Mouse (Mus musculus): Measurements from ENCODE around the gene Gm42957.
"Not testable (repeated sequence)": the region's sequence is repeated elsewhere in the genome, so short reads cannot be mapped to it uniquely, and the experiment has no call there.

Gm42957 gene

GRCm38 (mm10) chr3:96667316-96667715, 32.0 kb downstream of the Gm42957 start:
- in situ Hi-C loops (cut with MboI; ENCODE audit: low pct_unique_long_range_greater_than_20kb in 1 of 2, low sequenced_read_pairs in 2 of 2, unreplicated experiment in 1 of 2), result no loop called here

GRCm38 (mm10) chr3:96668424-96669067, 33.3 kb downstream of the Gm42957 start:
- in situ Hi-C loops (cut with MboI; ENCODE audit: low pct_unique_long_range_greater_than_20kb in 1 of 2, low sequenced_read_pairs in 2 of 2, unreplicated experiment in 1 of 2), result no loop called here

DNA sequence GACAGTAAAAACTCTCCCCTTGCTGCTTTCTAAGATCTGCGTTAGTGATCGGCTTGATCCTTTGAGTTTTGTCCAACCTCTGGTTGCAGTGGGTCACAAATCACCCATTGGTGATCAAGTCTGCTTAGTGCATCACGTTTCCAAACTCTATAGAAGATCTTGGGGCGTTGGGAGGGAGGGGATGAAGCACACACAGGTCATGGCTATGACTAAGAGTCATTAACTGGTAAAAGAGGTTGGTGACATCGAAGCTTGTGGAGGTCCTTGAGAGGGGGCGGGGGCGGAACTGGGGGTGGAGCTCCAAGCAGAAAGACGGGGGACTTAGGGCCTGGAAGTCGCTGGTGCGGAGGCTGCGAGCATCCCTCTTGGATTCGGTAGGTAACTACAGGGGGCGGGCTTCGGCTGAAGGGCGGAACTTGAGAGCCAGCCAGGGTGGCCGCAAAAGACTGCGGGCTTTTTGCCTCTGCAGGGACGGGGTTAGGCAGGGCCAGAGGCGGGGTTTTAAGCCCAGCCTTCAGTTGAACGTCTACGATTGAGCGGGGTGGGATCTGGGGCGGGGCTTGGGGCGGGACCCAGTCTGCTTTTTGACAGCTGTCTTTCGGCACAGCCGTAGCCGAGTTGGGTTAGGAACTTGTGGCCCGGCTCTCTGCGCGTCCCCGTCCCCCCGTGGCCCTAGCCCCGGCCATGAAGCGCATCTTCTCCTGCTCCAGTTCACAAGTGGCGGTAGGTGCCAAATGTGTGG, 34.6 kb downstream of the Gm42957 start, which contains the start of gene Ankrd35:
Ankrd35 (plus strand) TSS at position 405 of the 742 bp plus-strand sequence.
- in situ Hi-C loops (cut with MboI; ENCODE audit: low pct_unique_long_range_greater_than_20kb in 1 of 2, low sequenced_read_pairs in 2 of 2, unreplicated experiment in 1 of 2), result no loop called here

GRCm38 (mm10) chr3:96671519-96671918, 36.2 kb downstream of the Gm42957 start:
- in situ Hi-C loops (cut with MboI; ENCODE audit: low pct_unique_long_range_greater_than_20kb in 1 of 2, low sequenced_read_pairs in 2 of 2, unreplicated experiment in 1 of 2), result no loop called here

- in situ Hi-C loops (cut with MboI; ENCODE audit: low pct_unique_long_range_greater_than_20kb in 1 of 2, low sequenced_read_pairs in 2 of 2, unreplicated experiment in 1 of 2), result no loop called here
Observed at GRCm38 (mm10) chr3:96673514-96673913, 38.2 kb downstream of the Gm42957 start.

DNA sequence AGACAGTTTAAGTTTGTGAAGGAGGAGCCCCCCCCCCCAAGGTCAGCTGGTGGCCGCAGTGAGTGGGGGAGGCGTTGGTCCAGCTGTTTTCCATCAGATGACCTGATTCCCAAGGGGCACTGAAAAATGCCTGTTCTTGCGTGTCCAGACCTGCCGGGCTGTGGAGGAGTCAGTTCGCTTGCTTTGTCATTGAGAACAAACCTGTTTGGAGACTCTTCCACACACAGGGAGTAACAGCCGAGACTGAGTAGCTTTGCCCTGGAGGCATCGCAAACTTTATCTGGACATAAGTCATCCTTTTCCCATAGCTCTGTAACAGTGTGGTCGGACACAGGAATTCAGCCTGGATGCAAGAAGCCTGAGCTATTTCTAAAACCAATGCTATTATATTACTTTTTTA, 39.2 kb downstream of the Gm42957 start:
- in situ Hi-C loops (cut with MboI; ENCODE audit: low pct_unique_long_range_greater_than_20kb in 1 of 2, low sequenced_read_pairs in 2 of 2, unreplicated experiment in 1 of 2), result no loop called here

DNA sequence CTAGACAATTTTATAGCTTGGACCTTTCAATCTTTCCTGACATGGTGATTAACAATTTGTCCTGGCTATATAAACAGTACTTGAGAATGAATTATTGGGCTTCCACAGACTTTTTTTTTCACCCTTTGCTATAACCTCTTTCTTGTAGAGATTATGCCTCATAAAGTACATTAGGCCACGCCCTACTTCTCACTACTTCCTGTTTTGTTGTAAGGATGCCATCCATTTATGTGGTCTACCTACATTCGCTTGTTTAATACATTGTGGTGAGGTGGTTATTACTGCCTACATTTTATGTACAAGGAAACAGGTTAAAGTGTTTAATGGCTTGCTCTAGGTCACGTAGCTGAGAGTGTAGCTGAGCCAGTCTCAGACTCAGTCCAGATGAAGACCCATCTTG, 39.9 kb downstream of the Gm42957 start:
- in situ Hi-C loops (cut with MboI; ENCODE audit: low pct_unique_long_range_greater_than_20kb in 1 of 2, low sequenced_read_pairs in 2 of 2, unreplicated experiment in 1 of 2), result no loop called here

GRCm38 (mm10) chr3:96675690-96676089, 40.4 kb downstream of the Gm42957 start:
- in situ Hi-C loops (cut with MboI; ENCODE audit: low pct_unique_long_range_greater_than_20kb in 1 of 2, low sequenced_read_pairs in 2 of 2, unreplicated experiment in 1 of 2), result no loop called here

- in situ Hi-C loops (cut with MboI; ENCODE audit: low pct_unique_long_range_greater_than_20kb in 1 of 2, low sequenced_read_pairs in 2 of 2, unreplicated experiment in 1 of 2), result no loop called here
Observed at GRCm38 (mm10) chr3:96678456-96678855, 43.2 kb downstream of the Gm42957 start.

- in situ Hi-C loops (cut with MboI; ENCODE audit: low pct_unique_long_range_greater_than_20kb in 1 of 2, low sequenced_read_pairs in 2 of 2, unreplicated experiment in 1 of 2), result no loop called here
Observed at GRCm38 (mm10) chr3:96679159-96679674, 43.9 kb downstream of the Gm42957 start.

GRCm38 (mm10) chr3:96680269-96680956, 45.1 kb downstream of the Gm42957 start:
- in situ Hi-C loops (cut with MboI; ENCODE audit: low pct_unique_long_range_greater_than_20kb in 1 of 2, low sequenced_read_pairs in 2 of 2, unreplicated experiment in 1 of 2), result no loop called here

GRCm38 (mm10) chr3:96683496-96683895, 48.2 kb downstream of the Gm42957 start:
- in situ Hi-C loops (cut with MboI; ENCODE audit: low pct_unique_long_range_greater_than_20kb in 1 of 2, low sequenced_read_pairs in 2 of 2, unreplicated experiment in 1 of 2), result no loop called here

- in situ Hi-C loops (cut with MboI; ENCODE audit: low pct_unique_long_range_greater_than_20kb in 1 of 2, low sequenced_read_pairs in 2 of 2, unreplicated experiment in 1 of 2), result no loop called here
Observed at GRCm38 (mm10) chr3:96684151-96684821, 49.0 kb downstream of the Gm42957 start.

DNA sequence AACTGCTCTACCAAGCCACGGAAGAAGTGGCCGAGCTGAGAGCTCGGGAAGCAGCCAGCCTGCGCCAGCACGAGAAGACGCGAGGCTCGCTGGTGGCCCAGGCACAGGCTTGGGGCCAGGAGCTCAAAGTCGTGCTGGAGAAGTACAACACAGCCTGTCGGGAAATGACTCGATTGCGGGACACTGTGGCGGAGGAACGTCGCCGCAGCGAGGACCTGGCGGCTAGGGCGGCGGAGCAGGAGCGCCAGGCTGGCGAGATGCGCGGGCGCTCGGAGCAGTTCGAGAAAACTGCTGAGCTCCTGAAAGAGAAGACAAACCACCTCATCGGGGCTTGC, 49.5 kb downstream of the Gm42957 start:
- in situ Hi-C loops (cut with MboI; ENCODE audit: low pct_unique_long_range_greater_than_20kb in 1 of 2, low sequenced_read_pairs in 2 of 2, unreplicated experiment in 1 of 2), result no loop called here

DNA sequence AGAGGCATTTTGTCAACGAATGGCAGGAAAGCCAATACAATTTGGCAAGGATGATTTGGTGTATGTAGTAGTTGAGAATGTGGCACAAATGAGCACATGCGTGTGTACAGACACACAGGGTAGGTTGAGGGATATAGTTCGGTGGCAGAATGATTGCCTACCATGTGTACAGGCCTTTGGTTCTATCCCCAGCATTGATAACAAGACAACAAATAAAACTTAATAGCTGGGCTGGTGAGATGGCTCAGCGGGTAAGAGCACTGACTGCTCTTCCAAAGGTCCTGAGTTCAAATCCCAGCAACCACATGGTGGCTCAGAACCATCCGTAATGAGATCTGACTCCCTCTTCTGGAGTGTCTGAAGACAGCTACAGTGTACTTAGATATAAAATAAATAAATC, 50.8 kb downstream of the Gm42957 start:
- in situ Hi-C loops (cut with MboI; ENCODE audit: low pct_unique_long_range_greater_than_20kb in 1 of 2, low sequenced_read_pairs in 2 of 2, unreplicated experiment in 1 of 2), result not testable (repeated sequence)

DNA sequence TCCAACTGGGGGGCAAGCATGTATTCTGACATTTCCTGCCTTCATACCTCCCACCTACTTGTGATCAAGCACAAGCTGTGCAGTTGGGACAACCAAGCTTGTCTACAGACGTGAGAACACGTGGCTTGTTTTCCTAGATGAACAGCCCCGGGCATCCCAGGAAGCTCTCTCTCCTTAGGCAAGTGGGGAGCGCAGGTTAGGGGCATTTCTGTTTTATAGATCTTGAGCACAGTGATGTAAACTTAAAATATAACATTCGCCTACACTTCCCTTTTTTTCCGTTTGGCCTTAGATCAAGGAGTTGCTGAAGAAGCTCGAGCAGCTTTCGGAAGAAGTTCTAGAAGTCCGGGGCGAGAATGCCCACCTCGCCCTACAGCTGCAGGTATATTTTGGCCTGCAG, 53.6 kb downstream of the Gm42957 start:
- in situ Hi-C loops (cut with MboI; ENCODE audit: low pct_unique_long_range_greater_than_20kb in 1 of 2, low sequenced_read_pairs in 2 of 2, unreplicated experiment in 1 of 2), result no loop called here

DNA sequence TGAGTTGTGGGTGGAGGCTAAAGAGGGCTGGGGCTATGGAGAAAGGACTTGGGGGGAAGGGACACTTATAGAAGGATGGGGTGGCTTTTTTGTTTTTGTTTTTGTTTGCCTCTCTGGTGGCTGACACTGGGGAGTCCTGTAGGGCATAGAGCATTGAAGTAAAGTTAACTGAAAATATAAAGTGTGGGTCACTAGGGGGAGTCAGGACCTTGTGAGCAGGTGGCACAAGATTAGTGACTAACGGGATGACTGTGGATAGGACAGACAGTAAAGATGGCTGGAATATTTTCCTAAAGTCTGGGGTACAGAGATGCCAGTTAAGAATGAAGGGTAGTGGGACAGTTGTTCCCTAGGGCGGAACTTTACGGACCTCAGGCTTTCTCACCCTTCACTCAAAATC, 55.0 kb downstream of the Gm42957 start:
- in situ Hi-C loops (cut with MboI; ENCODE audit: low pct_unique_long_range_greater_than_20kb in 1 of 2, low sequenced_read_pairs in 2 of 2, unreplicated experiment in 1 of 2), result no loop called here

- in situ Hi-C loops (cut with MboI; ENCODE audit: low pct_unique_long_range_greater_than_20kb in 1 of 2, low sequenced_read_pairs in 2 of 2, unreplicated experiment in 1 of 2), result no loop called here
Observed at GRCm38 (mm10) chr3:96692506-96692905, 57.2 kb downstream of the Gm42957 start.

DNA sequence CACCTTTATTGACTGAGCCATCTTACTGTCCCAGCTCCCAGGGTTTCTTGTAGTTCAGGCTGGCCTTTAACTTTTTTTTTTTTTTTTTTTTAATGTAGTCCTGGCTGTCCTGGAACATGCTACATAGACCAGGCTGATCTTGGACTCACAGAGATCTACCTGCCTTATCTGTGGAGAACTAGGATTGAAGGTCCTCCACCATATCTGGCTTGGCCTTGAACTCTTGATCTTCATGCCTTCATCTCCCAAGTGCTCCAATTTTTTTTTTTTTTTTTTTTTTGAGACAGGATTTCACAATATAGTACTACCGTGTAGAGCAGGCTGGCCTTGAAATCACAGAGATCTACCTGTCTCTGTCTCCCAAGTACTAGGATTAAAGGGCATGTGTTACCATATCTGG, 58.3 kb downstream of the Gm42957 start:
- in situ Hi-C loops (cut with MboI; ENCODE audit: low pct_unique_long_range_greater_than_20kb in 1 of 2, low sequenced_read_pairs in 2 of 2, unreplicated experiment in 1 of 2), result no loop called here

Data from mouse embryonic stem cell (cell line).